Mouse (Mus musculus): Measurements from ENCODE around the gene Abcg3. TPM values are rescaled to one million over a fixed set of nuclear protein-coding genes. Genes with fewer than 3 reads are reported as not detected.
A peak's percentile ranks its signal among the peaks of the same experiment; 100 is the strongest.
"Not testable (repeated sequence)": the region's sequence is repeated elsewhere in the genome, so short reads cannot be mapped to it uniquely, and the experiment has no call there.

Gene Abcg3
- not detected for total RNA-seq (2021)
- long read RNA-seq = 0 reads

DNA sequence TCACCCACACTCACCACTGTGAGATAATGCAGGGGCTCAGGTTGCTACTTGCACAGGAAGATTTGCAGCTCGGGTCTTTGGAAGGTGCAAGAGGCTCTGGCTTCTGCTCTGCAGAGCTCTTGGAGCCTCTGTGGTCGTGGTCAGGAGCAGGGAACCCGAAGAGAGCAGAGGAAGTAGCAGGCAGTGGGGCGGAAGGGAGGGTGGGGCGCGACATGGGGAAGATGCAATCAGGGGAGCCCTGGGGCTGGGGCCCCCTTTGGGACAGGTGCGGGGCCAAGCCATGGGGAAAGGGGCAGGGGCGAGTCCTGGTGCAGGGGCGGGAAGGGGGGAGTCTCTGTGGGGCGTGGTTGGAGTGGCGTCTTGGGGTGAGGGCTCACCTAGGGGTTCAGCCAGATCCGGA, at the start of gene Abcg3:
Gene Abcg3 (minus strand): TSS at position 184 of the 400 bp plus-strand sequence.
- no peak for DNase-seq (ENCODE audit: low spot score in 2 of 2)

DNA sequence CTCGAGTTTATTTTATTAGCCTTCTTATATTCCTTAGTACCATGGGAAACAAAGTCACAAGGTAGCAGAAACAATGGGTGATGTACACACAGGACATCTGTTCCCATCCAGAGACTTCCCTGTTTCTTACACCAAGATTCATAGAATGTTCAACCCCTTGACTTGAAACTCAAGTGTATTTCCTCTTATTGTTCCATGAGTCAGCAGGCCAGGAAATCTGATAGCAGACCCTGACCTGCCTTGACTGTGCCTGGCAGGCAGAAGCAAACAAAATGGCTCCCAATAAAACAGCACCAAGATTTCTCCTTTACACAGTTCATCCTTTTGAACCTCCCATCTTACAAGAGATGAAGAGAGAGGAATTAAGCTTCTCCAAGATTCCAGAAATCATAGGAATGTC, 30.0 kb upstream of the Abcg3 start:
- DNase-seq (ENCODE audit: low spot score in 2 of 2) = no peak

DNA sequence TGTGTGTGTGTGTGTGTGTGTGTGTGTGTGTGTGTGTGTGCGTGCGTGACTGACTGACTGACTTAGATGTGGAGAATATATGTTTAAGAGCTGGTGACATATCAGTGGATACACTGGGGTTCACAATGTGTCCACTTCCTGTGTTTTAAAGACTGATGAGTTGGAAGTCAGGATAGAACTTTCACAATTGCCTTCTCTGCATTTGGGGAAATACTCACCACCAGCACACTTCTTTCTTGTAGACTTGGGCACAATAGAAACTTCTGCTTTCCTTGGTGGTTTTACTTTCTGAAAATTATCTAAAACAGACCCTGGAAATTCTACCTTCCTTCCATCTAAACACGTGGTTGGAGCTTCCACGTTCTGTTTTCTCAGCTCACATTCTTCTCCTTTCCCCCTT, 29.1 kb upstream of the Abcg3 start:
- no peak for DNase-seq (ENCODE audit: low spot score in 2 of 2)

DNA sequence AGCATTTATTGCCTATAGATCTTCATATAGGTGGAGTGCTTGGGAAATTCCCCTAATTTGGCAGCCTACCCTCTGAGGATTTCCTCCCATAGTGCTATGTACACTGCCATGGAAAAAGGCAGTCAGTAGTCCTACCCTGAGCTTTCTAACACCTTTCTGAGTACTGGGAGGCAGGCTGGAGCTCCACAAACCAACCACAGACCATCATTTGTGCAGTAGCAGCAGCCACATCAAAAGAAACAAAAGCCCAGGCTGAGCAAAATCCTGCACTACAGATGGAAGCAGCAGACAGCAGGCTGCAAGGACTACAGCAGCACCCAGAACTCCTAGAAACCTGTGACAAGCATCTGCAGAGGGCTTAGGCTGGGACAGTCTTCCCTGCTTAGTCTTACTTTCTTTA, 27.9 kb upstream of the Abcg3 start:
- no peak for DNase-seq (ENCODE audit: low spot score in 2 of 2)

DNA sequence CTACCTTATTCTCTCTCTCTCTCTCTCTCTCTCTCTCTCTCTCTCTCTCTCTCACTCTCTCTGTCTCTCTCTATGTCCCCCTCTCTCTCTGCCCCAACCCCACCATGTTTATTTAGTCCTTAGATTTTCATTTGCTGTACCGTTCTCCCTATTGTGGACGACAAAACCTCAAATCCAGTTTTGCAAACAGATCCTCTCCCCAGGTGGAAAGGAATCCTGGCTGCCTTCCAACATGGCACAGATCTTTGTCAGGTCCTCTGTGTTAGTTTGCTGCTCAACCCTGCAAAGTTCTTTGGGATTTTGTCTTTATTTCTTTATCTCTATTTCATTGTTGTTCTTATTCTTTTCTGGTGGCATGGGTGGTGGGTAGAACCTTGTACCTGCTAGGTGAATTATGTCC, 6.9 kb upstream of the Abcg3 start:
- no peak for DNase-seq (ENCODE audit: low spot score in 2 of 2)

DNA sequence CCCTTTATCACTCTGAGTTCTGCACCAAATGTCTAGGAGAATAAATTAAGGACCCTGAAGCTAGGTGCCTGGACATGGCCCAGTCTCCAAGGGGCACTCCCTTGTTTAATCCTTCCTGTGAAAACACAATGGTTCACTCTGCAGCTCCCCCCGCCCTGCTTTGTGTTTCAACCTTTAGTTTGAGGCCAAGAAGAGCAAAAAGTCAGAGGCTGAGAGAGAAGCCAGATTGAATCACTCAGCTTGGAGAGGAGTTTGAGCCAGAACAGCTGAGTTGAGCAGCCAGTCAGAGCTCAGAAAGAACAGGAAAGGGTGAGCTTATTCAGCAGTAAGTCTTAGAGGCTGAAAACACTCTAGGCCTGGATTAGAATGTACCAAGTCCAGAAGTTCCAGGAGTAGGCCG, 5.5 kb upstream of the Abcg3 start:
- DNase-seq (ENCODE audit: low spot score in 2 of 2) = no peak

DNA sequence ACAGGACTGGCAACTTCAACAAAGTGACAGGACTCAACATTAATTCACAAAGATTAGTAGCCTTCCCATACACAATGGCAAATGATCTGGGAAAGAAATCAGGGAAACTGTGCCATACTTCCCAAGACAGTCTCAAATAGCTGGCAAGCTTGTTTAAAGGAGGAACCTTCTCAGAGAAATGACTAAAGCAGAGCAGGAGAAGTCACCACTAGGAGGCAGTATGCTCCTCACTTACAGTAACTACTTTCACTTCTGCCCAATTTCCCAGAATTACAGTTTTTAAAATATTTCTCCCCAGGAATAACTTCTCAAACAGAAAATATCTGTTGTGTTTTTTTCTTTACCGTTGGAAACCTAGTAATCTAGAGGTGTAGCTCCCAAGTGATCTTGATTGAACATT, 4.2 kb upstream of the Abcg3 start:
- DNase-seq (ENCODE audit: low spot score in 2 of 2) = peak in 1 of 2 experiments; percentile 26

DNA sequence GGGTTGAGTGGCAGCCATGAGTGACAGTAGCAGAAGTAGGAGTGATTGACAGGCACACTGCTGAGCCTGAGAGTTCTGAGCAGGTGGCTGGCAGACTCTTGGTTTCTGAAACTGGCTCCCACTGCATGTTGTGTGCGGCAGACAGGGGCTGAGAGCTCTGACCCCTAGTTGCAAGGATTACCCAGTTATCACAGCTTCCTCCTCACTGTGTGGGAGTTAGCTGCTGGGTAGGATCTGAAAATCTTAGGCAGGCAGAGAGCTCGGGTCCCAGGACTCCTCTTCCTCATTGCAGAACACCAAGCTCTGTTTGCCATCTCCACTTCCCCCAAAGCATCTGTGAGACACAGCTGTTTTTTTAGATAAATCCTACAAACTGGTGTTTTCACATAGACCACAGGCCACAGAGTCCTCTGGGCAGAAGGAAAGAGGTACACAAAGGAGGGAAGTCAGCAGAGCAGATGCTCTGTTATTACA, 3.4 kb downstream of the Abcg3 start:
- DNase-seq (ENCODE audit: low spot score in 2 of 2) = peak; percentile 1 to 15

DNA sequence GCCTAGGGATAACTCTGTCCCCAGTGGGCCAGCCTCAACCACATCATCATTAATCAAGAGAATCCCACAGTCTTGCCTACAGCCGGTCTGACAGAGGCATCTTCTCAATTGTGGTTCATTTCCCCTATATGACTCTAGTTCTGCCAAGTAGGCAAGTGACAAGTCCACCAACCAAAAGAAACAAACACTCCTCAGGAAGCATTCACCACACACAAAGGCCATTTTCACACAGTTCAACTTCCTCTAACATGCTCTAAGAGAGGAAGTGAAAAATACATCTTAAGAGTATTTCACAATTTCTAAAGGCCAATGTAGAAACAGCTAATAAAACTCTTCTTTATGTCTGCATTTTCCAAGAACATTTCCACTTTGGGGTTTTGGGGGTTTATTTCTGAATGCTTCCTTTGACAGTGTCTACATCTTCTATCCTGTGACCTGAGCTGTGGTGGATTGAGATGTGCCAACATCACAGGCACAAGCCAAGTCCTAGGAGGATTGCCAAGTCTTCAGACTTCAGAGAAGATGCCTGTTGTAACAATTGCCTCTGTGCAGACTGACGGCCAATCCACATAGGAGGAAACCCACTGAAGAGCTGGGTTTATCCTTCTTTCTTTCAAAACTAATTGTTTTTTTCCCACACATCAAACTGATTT, 24.3 kb downstream of the Abcg3 start:
- DNase-seq (ENCODE audit: low spot score in 2 of 2) = no peak

DNA sequence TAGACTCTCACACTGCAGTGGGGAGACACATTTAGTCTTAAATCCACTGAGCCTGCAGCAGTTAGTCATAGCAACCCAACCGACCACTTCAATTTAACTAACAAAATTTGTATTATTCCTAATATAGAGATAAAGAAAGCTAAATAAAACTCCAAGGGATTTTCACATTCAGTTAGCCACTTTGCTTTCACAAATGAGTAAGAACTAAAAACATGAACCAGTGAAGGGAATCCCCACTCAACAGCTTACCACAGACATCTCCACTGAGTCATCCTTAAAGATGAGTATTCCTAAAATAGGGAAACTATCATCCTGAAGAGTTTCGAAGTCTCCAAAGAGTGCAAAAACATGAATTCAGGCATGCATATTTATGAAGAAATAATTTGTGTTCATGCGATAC, 27.3 kb downstream of the Abcg3 start:
- no peak for DNase-seq (ENCODE audit: low spot score in 2 of 2)

DNA sequence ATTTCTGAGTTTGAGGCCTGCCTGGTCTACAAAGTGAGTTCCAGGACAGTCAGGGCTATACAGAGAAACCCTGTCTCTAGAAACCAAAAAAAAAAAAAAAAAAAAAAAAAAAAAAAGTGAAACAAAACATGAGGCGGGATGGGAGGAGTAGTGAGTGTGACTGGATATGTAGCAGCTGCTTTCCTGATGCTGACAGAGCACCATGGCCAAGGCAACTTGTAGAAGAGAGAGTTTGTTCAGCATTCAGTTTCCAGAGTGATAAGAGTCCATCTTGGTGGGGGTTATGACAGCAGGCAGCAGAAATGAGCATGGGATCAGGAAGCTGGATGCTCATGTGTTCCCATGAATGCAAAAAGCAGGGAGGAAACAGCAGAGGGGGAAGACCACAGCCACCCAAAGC, 35.6 kb downstream of the Abcg3 start:
- DNase-seq (ENCODE audit: low spot score in 2 of 2) = no peak

DNA sequence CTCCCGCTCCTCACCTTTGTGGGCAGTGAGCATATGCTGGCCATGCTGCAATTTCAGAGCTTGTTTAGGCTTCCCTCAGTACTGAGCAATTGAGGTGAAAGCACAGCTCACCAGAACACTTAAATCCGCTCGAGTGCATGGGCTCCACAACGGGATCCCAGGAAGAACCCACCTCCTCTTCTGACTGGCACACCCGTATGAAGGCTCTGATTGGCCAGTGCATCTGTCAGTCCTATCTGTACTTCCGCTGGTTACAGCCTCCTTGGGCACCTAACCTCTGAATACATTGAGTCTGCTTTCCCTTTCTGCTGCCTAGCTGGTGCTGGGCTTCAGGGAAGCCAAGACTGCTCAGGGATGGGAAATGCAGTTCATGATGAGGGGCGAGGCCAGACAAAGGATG, 48.4 kb downstream of the Abcg3 start:
- DNase-seq (ENCODE audit: low spot score in 2 of 2) = no peak

DNA sequence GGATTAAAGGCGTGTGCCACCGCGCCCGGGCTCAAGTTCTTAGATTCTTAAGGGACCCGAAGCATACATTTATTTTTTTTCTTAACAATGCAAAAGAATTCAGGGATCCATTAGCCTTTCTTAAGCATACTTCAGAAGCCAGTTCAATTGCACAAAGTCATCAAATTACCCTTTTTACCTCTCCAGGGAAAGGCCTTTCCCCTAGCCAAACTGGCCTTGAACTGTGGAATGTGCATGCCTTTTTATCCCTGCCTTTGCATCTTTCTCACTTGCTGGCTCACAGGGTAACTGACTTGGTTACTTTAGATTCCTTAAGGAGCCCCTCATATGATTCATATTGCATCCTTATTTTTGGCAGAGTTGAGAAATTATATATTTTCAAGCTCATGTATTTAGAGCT, 76.0 kb downstream of the Abcg3 start:
- not testable (repeated sequence) for DNase-seq (ENCODE audit: low spot score in 2 of 2)

Other genes with a start within 250 kb of the Abcg3 start
- 1 to 10 TPM; 3.4 to 3.9 TPM for gene Zfp951, start 122.6 kb downstream of the Abcg3 start, total RNA-seq (2021)
- gene Gbp9, start 156.8 kb upstream of the Abcg3 start, total RNA-seq (2021) = 1 to 10 TPM; 1.3 to 1.5 TPM
- gene Gbp8, start 156.8 kb upstream of the Abcg3 start, total RNA-seq (2021) = under 1 TPM in 1 of 2 experiments, not detected in 1; 0.17 TPM
- under 1 TPM; 0.67 to 0.79 TPM for gene Gbp4, start 156.9 kb upstream of the Abcg3 start, total RNA-seq (2021)

Measured in layer of hippocampus, adult 18-20 months (tissue).